Mouse (Mus musculus): Measurements from ENCODE around the gene Eps15. TPM values are rescaled to one million over a fixed set of nuclear protein-coding genes. Genes with fewer than 3 reads are reported as not detected.

Gene Eps15
- polyA plus RNA-seq, 1 experiment = 148 TPM

GRCm38 (mm10) chr4:109299136-109299535, 19.1 kb downstream of the Eps15 start:
- Histone ChIP-seq H3K4me1 (ENCODE audit: control insufficient read depth, insufficient read depth, low read length) (no peaks in the 10 kb centered on the region; the same call in 1 of the 2 replicates), H3K4me3 (ENCODE audit: insufficient read depth, low read length) (no peak overlapping the region), H3K27ac (ENCODE audit: insufficient read depth, low read length) (no peak overlapping the region)
- TF ChIP-seq POLR2A (IDR thresholded peaks at IDR 0.05; ENCODE audit: extremely low read depth, insufficient read depth, low read length) = no peak
- no peak for TF ChIP-seq CTCF (IDR thresholded peaks at IDR 0.05; ENCODE audit: extremely low read depth, insufficient read depth, low read length)

- TF ChIP-seq CTCF (IDR thresholded peaks at IDR 0.05; ENCODE audit: extremely low read depth, insufficient read depth, low read length) = no peak
- no peak for TF ChIP-seq POLR2A (IDR thresholded peaks at IDR 0.05; ENCODE audit: extremely low read depth, insufficient read depth, low read length)
- H3K27ac ChIP-seq (ENCODE audit: insufficient read depth, low read length) = no peak overlapping the region
- H3K4me1 ChIP-seq (ENCODE audit: control insufficient read depth, insufficient read depth, low read length) = no peaks in the 10 kb centered on the region
- H3K4me3 ChIP-seq (ENCODE audit: insufficient read depth, low read length) = no peak overlapping the region
Measured at GRCm38 (mm10) chr4:109316941-109317894, 37.1 kb downstream of the Eps15 start.

GRCm38 (mm10) chr4:109336796-109337195, 56.7 kb downstream of the Eps15 start:
- Histone ChIP-seq H3K4me3 (ENCODE audit: insufficient read depth, low read length) (no peak overlapping the region), H3K27ac (ENCODE audit: insufficient read depth, low read length) (no peak overlapping the region), H3K4me1 (ENCODE audit: control insufficient read depth, insufficient read depth, low read length) (no peaks in the 10 kb centered on the region; the same call in 1 of the 2 replicates)
- TF ChIP-seq POLR2A (IDR thresholded peaks at IDR 0.05; ENCODE audit: extremely low read depth, insufficient read depth, low read length) (no peak), CTCF (IDR thresholded peaks at IDR 0.05; ENCODE audit: extremely low read depth, insufficient read depth, low read length) (no peak)

DNA sequence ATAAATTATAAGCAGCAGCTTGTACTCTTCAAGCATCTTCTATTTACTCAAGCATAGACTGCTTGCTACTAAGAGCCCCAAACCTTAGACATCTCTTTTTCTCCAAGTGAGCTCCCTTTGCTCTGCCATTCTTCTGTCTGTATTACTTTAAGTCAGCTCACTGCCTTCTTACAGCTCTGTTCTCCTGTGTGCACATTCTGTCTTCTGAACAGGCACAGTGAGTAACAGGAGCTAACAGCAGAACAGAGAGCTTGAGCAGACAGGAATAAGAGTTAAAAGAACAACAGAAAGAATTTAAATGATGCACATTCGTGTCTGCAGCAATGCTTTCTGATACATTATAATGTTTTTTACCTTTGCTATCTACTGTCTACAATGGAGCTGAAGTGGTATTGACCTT, 61.2 kb downstream of the Eps15 start:
- no peaks in the 10 kb centered on the region; the same call in 1 of the 2 replicates for H3K4me1 ChIP-seq (ENCODE audit: control insufficient read depth, insufficient read depth, low read length)
- TF ChIP-seq POLR2A (IDR thresholded peaks at IDR 0.05; ENCODE audit: extremely low read depth, insufficient read depth, low read length) = no peak
- TF ChIP-seq CTCF (IDR thresholded peaks at IDR 0.05; ENCODE audit: extremely low read depth, insufficient read depth, low read length) = no peak
- no peak overlapping the region for H3K27ac ChIP-seq (ENCODE audit: insufficient read depth, low read length)
- no peak overlapping the region for H3K4me3 ChIP-seq (ENCODE audit: insufficient read depth, low read length)

GRCm38 (mm10) chr4:109342783-109343485, 62.9 kb downstream of the Eps15 start:
- Histone ChIP-seq H3K27ac (ENCODE audit: insufficient read depth, low read length) (no peak overlapping the region), H3K4me1 (ENCODE audit: control insufficient read depth, insufficient read depth, low read length) (no peaks in the 10 kb centered on the region; the same call in 1 of the 2 replicates), H3K4me3 (ENCODE audit: insufficient read depth, low read length) (peak overlapping the region; percentile 63)
- TF ChIP-seq CTCF (IDR thresholded peaks at IDR 0.05; ENCODE audit: extremely low read depth, insufficient read depth, low read length) = no peak

- no peak overlapping the region for H3K27ac ChIP-seq (ENCODE audit: insufficient read depth, low read length)
- H3K4me3 ChIP-seq (ENCODE audit: insufficient read depth, low read length) = peak overlapping the region; percentile 63
- TF ChIP-seq POLR2A (IDR thresholded peaks at IDR 0.05; ENCODE audit: extremely low read depth, insufficient read depth, low read length) = peak; percentile 70
- no peak for TF ChIP-seq CTCF (IDR thresholded peaks at IDR 0.05; ENCODE audit: extremely low read depth, insufficient read depth, low read length)
- H3K4me1 ChIP-seq (ENCODE audit: control insufficient read depth, insufficient read depth, low read length) = no peaks in the 10 kb centered on the region; the same call in 1 of the 2 replicates
Measured at GRCm38 (mm10) chr4:109343909-109344308, 63.8 kb downstream of the Eps15 start.

DNA sequence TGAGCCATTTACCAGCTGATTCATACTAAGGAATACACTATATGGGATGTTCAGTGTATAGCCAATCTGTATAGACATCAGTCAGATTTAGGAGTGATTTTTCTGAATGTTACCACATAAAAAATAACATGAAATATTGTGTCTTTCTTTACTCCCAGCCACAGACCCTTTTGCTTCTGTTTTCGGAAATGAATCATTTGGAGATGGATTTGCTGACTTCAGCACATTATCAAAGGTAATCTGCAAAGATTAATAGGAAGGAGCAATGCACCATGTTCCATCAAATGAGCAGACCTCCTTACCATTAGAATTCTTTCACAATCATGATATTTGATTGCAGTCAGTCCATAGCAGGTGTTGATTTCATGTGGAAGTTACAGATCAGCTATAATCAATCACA, 98.0 kb downstream of the Eps15 start:
- Histone ChIP-seq H3K4me3 (ENCODE audit: insufficient read depth, low read length) (no peak overlapping the region), H3K27ac (ENCODE audit: insufficient read depth, low read length) (no peak overlapping the region), H3K4me1 (ENCODE audit: control insufficient read depth, insufficient read depth, low read length) (no peaks in the 10 kb centered on the region)
- no peak for TF ChIP-seq POLR2A (IDR thresholded peaks at IDR 0.05; ENCODE audit: extremely low read depth, insufficient read depth, low read length)

DNA sequence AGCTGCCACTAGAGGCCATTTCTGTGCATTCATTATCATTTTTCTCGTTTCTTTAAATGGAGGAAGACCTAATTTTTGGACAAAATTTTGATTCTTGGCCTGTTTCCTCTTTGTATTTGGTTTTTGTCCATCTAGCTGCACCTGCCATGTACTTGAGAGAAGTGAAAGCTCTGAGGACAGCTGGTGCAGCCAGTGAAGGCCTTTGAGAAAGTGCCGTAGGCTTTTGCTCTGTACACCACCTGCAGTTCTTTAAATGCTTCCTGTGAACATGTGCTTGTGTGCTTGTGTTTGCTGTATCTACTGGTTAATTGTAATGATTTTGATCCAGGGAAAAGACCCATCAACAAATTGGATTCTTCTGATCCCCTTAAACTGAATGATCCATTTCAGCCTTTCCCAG, 102.4 kb downstream of the Eps15 start:
- H3K4me3 ChIP-seq (ENCODE audit: insufficient read depth, low read length) = no peak overlapping the region
- H3K27ac ChIP-seq (ENCODE audit: insufficient read depth, low read length) = no peak overlapping the region
- TF ChIP-seq CTCF (IDR thresholded peaks at IDR 0.05; ENCODE audit: extremely low read depth, insufficient read depth, low read length) (no peak), POLR2A (IDR thresholded peaks at IDR 0.05; ENCODE audit: extremely low read depth, insufficient read depth, low read length) (no peak)

GRCm38 (mm10) chr4:109385599-109385998, 105.5 kb downstream of the Eps15 start:
- H3K4me3 ChIP-seq (ENCODE audit: insufficient read depth, low read length) = no peak overlapping the region
- peaks cover 1% of the 10 kb centered on the region; the same call in 1 of the 2 replicates for H3K4me1 ChIP-seq (ENCODE audit: control insufficient read depth, insufficient read depth, low read length)
- TF ChIP-seq CTCF (IDR thresholded peaks at IDR 0.05; ENCODE audit: extremely low read depth, insufficient read depth, low read length) (no peak), POLR2A (IDR thresholded peaks at IDR 0.05; ENCODE audit: extremely low read depth, insufficient read depth, low read length) (no peak)
- H3K27ac ChIP-seq (ENCODE audit: insufficient read depth, low read length) = no peak overlapping the region

More for the DNA sequence above, 102.4 kb downstream of the Eps15 start:
- peaks cover 1% of the 10 kb centered on the region; the same call in 1 of the 2 replicates for H3K4me1 ChIP-seq (ENCODE audit: control insufficient read depth, insufficient read depth, low read length)
